Mouse (Mus musculus) olfactory bulb, adult 2 months (tissue): ENCODE results near the gene Gm45785.

Experiments
- CTCF ChIP-seq: fragments of 200-500 bp; IDR thresholded peaks from 2 replicates; pipeline ENCODE4 v1.5.1; 2012; ENCODE audit warnings: low read depth, mild to moderate bottlenecking, low read length, moderate library complexity; ENCODE audit not compliant: insufficient read depth
- POLR2A ChIP-seq: fragments of 200-500 bp; IDR thresholded peaks from 2 replicates; pipeline ENCODE4 v1.6.1; 2012; ENCODE audit warnings: mild to moderate bottlenecking, low read depth, low read length, moderate library complexity; ENCODE audit not compliant: insufficient read depth

- TF ChIP-seq CTCF (no peak), POLR2A (no peak)
Observed at GRCm38 (mm10) chr7:140853386-140853785, 2.7 kb downstream of the Gm45785 start.
